Mouse (Mus musculus) C2C12 (cell line): ENCODE measurements around the gene Emg1. TPM values are rescaled to one million over a fixed set of nuclear protein-coding genes. Genes with fewer than 3 reads are reported as not detected.

ENCODE experiments used
- H3K27me3 ChIP-seq: one replicate; pipeline ENCODE4 v1.6.1; 2011; ENCODE audit not compliant: control insufficient read depth, insufficient read depth, insufficient read length
- H3K36me3 ChIP-seq: one replicate; pipeline ENCODE4 v1.6.1; 2011; ENCODE audit not compliant: control insufficient read depth, insufficient read depth
- H3K4me3 ChIP-seq: one replicate; pipeline ENCODE4 v1.5.1; 2011; ENCODE audit warnings: mild to moderate bottlenecking, control low read depth; ENCODE audit not compliant: poor library complexity, insufficient read depth, severe bottlenecking
- H3K79me2 ChIP-seq: one replicate; pipeline ENCODE4 v1.6.1; 2011; ENCODE audit not compliant: control insufficient read depth, insufficient read depth
- H3K79me3 ChIP-seq: one replicate; pipeline ENCODE4 v1.6.1; 2011; ENCODE audit warnings: low read depth, control low read depth
- H3ac ChIP-seq: one replicate; pipeline ENCODE3; 2011; ENCODE audit warnings: low read depth; ENCODE audit not compliant: control insufficient read depth, insufficient read length
- CEBPB ChIP-seq: IDR thresholded peaks from one replicate; pipeline ENCODE4 v1.6.1; 2011; ENCODE audit warnings: low read depth, mild to moderate bottlenecking, control low read depth, moderate library complexity
- CTCF ChIP-seq: IDR thresholded peaks from one replicate; pipeline ENCODE4 v1.5.1; 2011; ENCODE audit not compliant: control insufficient read depth, insufficient read depth, insufficient read length
- FOSL1 ChIP-seq: IDR thresholded peaks from one replicate; pipeline ENCODE4 v1.8.0; 2011; ENCODE audit warnings: mild to moderate bottlenecking, low read length; ENCODE audit not compliant: poor library complexity, insufficient read depth, severe bottlenecking
- MAX ChIP-seq: IDR thresholded peaks from one replicate; pipeline ENCODE4 v1.6.1; 2011; ENCODE audit warnings: mild to moderate bottlenecking, control low read depth
- MYOD1 ChIP-seq: IDR thresholded peaks from one replicate; pipeline ENCODE4 v1.6.1; 2011; ENCODE audit warnings: low read depth; ENCODE audit not compliant: control insufficient read depth, insufficient read length
- MYOG ChIP-seq: IDR thresholded peaks from one replicate; pipeline ENCODE4 v1.6.1; 2011; ENCODE audit not compliant: control insufficient read depth, insufficient read length; ENCODE audit errors: extremely low read depth
- USF1 ChIP-seq: IDR thresholded peaks from one replicate; pipeline ENCODE4 v1.6.1; 2011; ENCODE audit warnings: low read depth, mild to moderate bottlenecking, control low read depth, moderate library complexity
- polyA plus RNA-seq: library from polyadenylated mRNA; unstranded; fragments of >200 nt; fragmentation: generic; extraction: Trizol; gene quantifications from one replicate; pipeline ENCODE4 v1.2.1, GENCODE M21; 2012; ENCODE audit warnings: missing spikeins

Emg1 gene
- polyA plus RNA-seq, 1 experiment, result 208 TPM

DNA sequence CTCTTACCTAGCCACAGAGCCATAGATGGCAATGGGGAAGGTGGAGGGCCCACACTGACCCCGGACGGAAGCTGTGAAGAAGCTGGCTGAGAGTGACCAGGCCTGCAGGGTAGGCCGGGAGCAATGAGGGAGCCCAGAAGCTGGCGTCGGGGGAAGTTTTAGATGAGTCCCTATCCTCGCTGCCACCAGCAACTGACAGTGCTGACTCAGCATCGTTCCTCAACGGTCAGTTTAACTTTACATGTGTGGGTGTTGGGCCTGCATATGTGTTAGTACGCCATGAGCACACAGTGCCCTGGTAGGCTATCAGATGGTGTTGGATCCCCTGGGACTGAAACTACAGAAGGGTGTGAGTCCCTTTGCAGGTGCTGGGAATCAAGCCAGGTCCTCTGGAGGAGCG, 12.5 kb upstream of the Emg1 start:
- Histone ChIP-seq H3K79me3 (no peaks in the 10 kb centered on the region), H3K27me3 (no peaks in the 10 kb centered on the region), H3ac (no peak overlapping the region), H3K4me3 (no peak overlapping the region), H3K36me3 (no peaks in the 10 kb centered on the region), H3K79me2 (no peaks in the 10 kb centered on the region)
- TF ChIP-seq CTCF (no peak), MYOG (no peak), MAX (no peak), FOSL1 (no peak), CEBPB (no peak), MYOD1 (no peak), USF1 (no peak)

DNA sequence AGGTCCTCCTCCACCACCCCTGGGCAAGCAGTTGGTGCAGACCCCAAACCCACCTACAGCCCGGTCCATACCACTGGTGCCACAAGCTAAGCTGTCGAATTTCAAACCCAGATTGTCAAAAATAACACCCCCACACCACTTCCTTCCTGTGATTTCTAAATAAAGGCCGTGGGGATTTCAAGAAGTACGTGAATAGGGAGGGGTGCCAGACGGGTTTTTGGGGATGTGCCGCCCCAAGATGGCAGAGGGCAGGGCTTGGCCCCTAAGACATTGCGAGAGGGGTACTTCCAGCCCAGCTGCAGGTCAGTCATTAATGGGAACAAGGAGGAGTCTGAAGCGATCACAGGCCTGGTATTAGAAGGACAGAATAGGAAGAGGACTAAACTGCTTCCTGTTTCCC, 11.6 kb upstream of the Emg1 start:
- H3K4me3 ChIP-seq, result no peak overlapping the region
- TF ChIP-seq MYOG, result no peak
- no peak for TF ChIP-seq USF1
- TF ChIP-seq FOSL1, result no peak
- no peak for TF ChIP-seq CTCF
- no peak for TF ChIP-seq MYOD1
- no peak for TF ChIP-seq MAX
- TF ChIP-seq CEBPB, result no peak
- no peaks in the 10 kb centered on the region for H3K27me3 ChIP-seq
- H3K79me3 ChIP-seq, result no peaks in the 10 kb centered on the region
- no peak overlapping the region for H3ac ChIP-seq
- no peaks in the 10 kb centered on the region for H3K36me3 ChIP-seq
- no peaks in the 10 kb centered on the region for H3K79me2 ChIP-seq

- no peaks in the 10 kb centered on the region for H3K79me2 ChIP-seq
- H3K36me3 ChIP-seq, result no peaks in the 10 kb centered on the region
These were observed 11.0 kb upstream of the Emg1 start for GRCm38 (mm10) chr6:124722876-124723473.

GRCm38 (mm10) chr6:124720904-124721303, 8.9 kb upstream of the Emg1 start:
- H3K4me3 ChIP-seq, result no peak overlapping the region
- no peaks in the 10 kb centered on the region for H3K79me2 ChIP-seq
- no peak overlapping the region for H3ac ChIP-seq
- no peaks in the 10 kb centered on the region for H3K79me3 ChIP-seq
- TF ChIP-seq CTCF (no peak), FOSL1 (no peak)
- peaks cover 16% of the 10 kb centered on the region for H3K36me3 ChIP-seq
- no peaks in the 10 kb centered on the region for H3K27me3 ChIP-seq

More at GRCm38 (mm10) chr6:124722876-124723473, 11.0 kb upstream of the Emg1 start:
- no peak overlapping the region for H3ac ChIP-seq
- TF ChIP-seq FOSL1 (no peak), USF1 (no peak), MYOD1 (no peak), CEBPB (no peak), CTCF (no peak), MAX (no peak), MYOG (no peak)
- H3K79me3 ChIP-seq, result no peaks in the 10 kb centered on the region
- H3K4me3 ChIP-seq, result no peak overlapping the region
- no peaks in the 10 kb centered on the region for H3K27me3 ChIP-seq

- Histone ChIP-seq H3K27me3 (no peaks in the 10 kb centered on the region), H3K36me3 (peaks cover 29% of the 10 kb centered on the region), H3K79me3 (peaks cover 3% of the 10 kb centered on the region), H3K4me3 (no peak overlapping the region), H3K79me2 (peaks cover 9% of the 10 kb centered on the region), H3ac (no peak overlapping the region)
- TF ChIP-seq FOSL1 (no peak), MYOG (no peak), MAX (no peak), CEBPB (no peak), USF1 (no peak)
These were observed 7.5 kb upstream of the Emg1 start for GRCm38 (mm10) chr6:124719354-124719978.

- H3K27me3 ChIP-seq, result no peaks in the 10 kb centered on the region
- peaks cover 37% of the 10 kb centered on the region for H3K36me3 ChIP-seq
- peaks cover 10% of the 10 kb centered on the region for H3K79me3 ChIP-seq
- H3ac ChIP-seq, result no peak overlapping the region
- TF ChIP-seq MYOD1, result no peak
- TF ChIP-seq MAX, result no peak
- TF ChIP-seq CEBPB, result no peak
- no peak for TF ChIP-seq CTCF
- no peak for TF ChIP-seq USF1
- no peak for TF ChIP-seq FOSL1
- no peak for TF ChIP-seq MYOG
- no peak overlapping the region for H3K4me3 ChIP-seq
- peaks cover 17% of the 10 kb centered on the region for H3K79me2 ChIP-seq
These were observed 6.7 kb upstream of the Emg1 start for GRCm38 (mm10) chr6:124718703-124719102.
